Mouse (Mus musculus): ENCODE data around the gene Cldn24. TPM values are rescaled to one million over a fixed set of nuclear protein-coding genes. Genes with fewer than 3 reads are reported as not detected.

The Cldn24 gene
- total and polyA plus RNA-seq, 3 experiments, result not detected

GRCm38 (mm10) chr8:47866568-47866967 is 44.6 kb downstream of the Cldn24 start:
- Histone ChIP-seq H3K9ac (ENCODE audit: insufficient read depth, low read depth) (no peak overlapping the region), H3K27ac (ENCODE audit: insufficient read depth, low read depth) (no peak overlapping the region), H3K36me3 (replicated peaks in 1 of 2; ENCODE audit: control insufficient read depth in 1 of 2, insufficient read depth in 1 of 2, low read length in 1 of 2) (peaks cover 0 to 2% of the 10 kb centered on the region in 2 experiments), H3K4me1 (ENCODE audit: control insufficient read depth in 1 of 2, insufficient read depth in 2 of 2) (peaks cover 0 to under 1% of the 10 kb centered on the region in 2 experiments; a peak in 1 of 4 replicates), H3K4me3 (replicated peaks in 1 of 3; ENCODE audit: low read depth in 2 of 3, low read length in 2 of 3, poor library complexity in 1 of 3) (no peak overlapping the region), H3K9me3 (replicated peaks; ENCODE audit: low read length) (no peaks in the 10 kb centered on the region), H3K79me2 (replicated peaks; ENCODE audit: control insufficient read depth, extremely low read depth, insufficient read depth, poor library complexity, severe bottlenecking) (no peaks in the 10 kb centered on the region), H3K4me2 (ENCODE audit: insufficient read depth, low read depth, poor library complexity, severe bottlenecking) (no peak overlapping the region), H3K27me3 (replicated peaks) (no peaks in the 10 kb centered on the region)
- no peak for DNase-seq (ENCODE audit: extremely low read depth)
- TF ChIP-seq KAT2A (IDR thresholded peaks at IDR 0.05; ENCODE audit: insufficient replicate concordance, low read length) (no peak), JUND (conservative IDR thresholded peaks at IDR 0.05; ENCODE audit: low read depth, low read length) (no peak), MAZ (IDR thresholded peaks at IDR 0.05; ENCODE audit: low read depth, low read length) (no peak), NRF1 (IDR thresholded peaks at IDR 0.05; ENCODE audit: low read depth, low read length) (no peak), BHLHE40 (IDR thresholded peaks at IDR 0.05; ENCODE audit: low read depth, low read length) (no peak), ZC3H11A (IDR thresholded peaks at IDR 0.05; ENCODE audit: low read depth, low read length) (no peak), TCF12 (IDR thresholded peaks at IDR 0.05; ENCODE audit: low read depth, low read length) (no peak), E2F4 (IDR thresholded peaks at IDR 0.05; ENCODE audit: insufficient replicate concordance, low read depth, low read length) (no peak), POLR2A (IDR thresholded peaks at IDR 0.05; ENCODE audit: low read depth, low read length) (no peak), CHD2 (IDR thresholded peaks at IDR 0.05; ENCODE audit: low read length) (no peak), USF2 (conservative IDR thresholded peaks at IDR 0.05; ENCODE audit: low read depth, low read length) (no peak), EP300 (IDR thresholded peaks at IDR 0.05; ENCODE audit: low read length) (no peak), USF1 (IDR thresholded peaks at IDR 0.05; ENCODE audit: low read depth, low read length) (no peak), MAX (IDR thresholded peaks at IDR 0.05; ENCODE audit: low read length) (no peak)
- in situ Hi-C loops (cut with MboI; ENCODE audit: low pct_ligation_motif_present, low pct_unique_long_range_greater_than_20kb, low sequenced_read_pairs) (loop anchor here (25.0 kb wide), 1 partner anchor 146 kb away; no protein-coding TSS in a partner anchor), dilution Hi-C loops (cut with MboI; ENCODE audit: extremely low pct_ligation_motif_present, extremely low pct_unique_long_range_greater_than_20kb, low sequenced_read_pairs) (no loop called here)

- Histone ChIP-seq H3K9me3 (replicated peaks; ENCODE audit: low read length) (no peaks in the 10 kb centered on the region), H3K27me3 (replicated peaks) (no peaks in the 10 kb centered on the region), H3K9ac (ENCODE audit: insufficient read depth, low read depth) (no peak overlapping the region), H3K4me2 (ENCODE audit: insufficient read depth, low read depth, poor library complexity, severe bottlenecking) (no peak overlapping the region), H3K4me1 (ENCODE audit: control insufficient read depth in 1 of 2, insufficient read depth in 2 of 2) (peaks cover 0 to 6% of the 10 kb centered on the region in 2 experiments; a peak in 2 of 4 replicates), H3K36me3 (replicated peaks in 1 of 2; ENCODE audit: control insufficient read depth in 1 of 2, insufficient read depth in 1 of 2, low read length in 1 of 2) (peaks cover 0 to 2% of the 10 kb centered on the region in 2 experiments), H3K79me2 (replicated peaks; ENCODE audit: control insufficient read depth, extremely low read depth, insufficient read depth, poor library complexity, severe bottlenecking) (no peaks in the 10 kb centered on the region), H3K27ac (ENCODE audit: insufficient read depth, low read depth) (no peak overlapping the region), H3K4me3 (replicated peaks in 1 of 3; ENCODE audit: low read depth in 2 of 3, low read length in 2 of 3, poor library complexity in 1 of 3) (no peak overlapping the region)
- dilution Hi-C loops (cut with MboI; ENCODE audit: extremely low pct_ligation_motif_present, extremely low pct_unique_long_range_greater_than_20kb, low sequenced_read_pairs), result no loop called here
- TF ChIP-seq MAZ (IDR thresholded peaks at IDR 0.05; ENCODE audit: low read depth, low read length), result no peak
- TF ChIP-seq RAD21 (IDR thresholded peaks at IDR 0.05; ENCODE audit: low read depth, low read length), result peak; percentile 53
- peak; percentile 58 to 64 for TF ChIP-seq CTCF (conservative IDR thresholded peaks at IDR 0.05 in 1 of 2, IDR thresholded peaks at IDR 0.05 in 1 of 2; ENCODE audit: low read depth in 2 of 2, low read length in 2 of 2)
- TF ChIP-seq SMC3 (IDR thresholded peaks at IDR 0.05; ENCODE audit: low read depth, low read length), result peak; percentile 60
- DNase-seq (ENCODE audit: extremely low read depth), result peak; percentile 57
- in situ Hi-C loops (cut with MboI; ENCODE audit: low pct_ligation_motif_present, low pct_unique_long_range_greater_than_20kb, low sequenced_read_pairs), result loop anchor here (25.0 kb wide), 1 partner anchor 145 kb away; no protein-coding TSS in a partner anchor
These were observed 45.1 kb downstream of the Cldn24 start for GRCm38 (mm10) chr8:47867067-47867466.

Other genes starting within 250 kb of the Cldn24 start
- 5.9 and 7.2 TPM in 2 replicates for gene Ing2, start 146.6 kb upstream of the Cldn24 start, total RNA-seq (2012; rRNA removed)
- 16.8 and 21.4 TPM in 2 replicates for gene Ing2, start 146.6 kb upstream of the Cldn24 start, total RNA-seq (2014; rRNA removed)
- 22.0 and 25.1 TPM in 2 replicates for gene Ing2, start 146.6 kb upstream of the Cldn24 start, polyA plus RNA-seq (2012; ENCODE audit: insufficient read length, low read depth)
- gene Cdkn2aip, start 108.2 kb upstream of the Cldn24 start, total RNA-seq (2012; rRNA removed), result 6.7 and 8.7 TPM in 2 replicates
- gene Cdkn2aip, start 108.2 kb upstream of the Cldn24 start, total RNA-seq (2014; rRNA removed), result 14.7 and 15.5 TPM in 2 replicates
- 6.9 and 7.1 TPM in 2 replicates for gene Cdkn2aip, start 108.2 kb upstream of the Cldn24 start, polyA plus RNA-seq (2012; ENCODE audit: insufficient read length, low read depth)
- not detected in 2 replicates for gene Cldn22, start 2.3 kb downstream of the Cldn24 start, total RNA-seq (2012; rRNA removed)
- not detected in 2 replicates for gene Cldn22, start 2.3 kb downstream of the Cldn24 start, total RNA-seq (2014; rRNA removed)
- not detected in 2 replicates for gene Cldn22, start 2.3 kb downstream of the Cldn24 start, polyA plus RNA-seq (2012; ENCODE audit: insufficient read length, low read depth)
- gene Wwc2, start 168.8 kb downstream of the Cldn24 start, total RNA-seq (2012; rRNA removed), result 0.04 TPM in 2 replicates
- 0.32 and 0.38 TPM in 2 replicates for gene Wwc2, start 168.8 kb downstream of the Cldn24 start, total RNA-seq (2014; rRNA removed)
- 0.80 and 1.1 TPM in 2 replicates for gene Wwc2, start 168.8 kb downstream of the Cldn24 start, polyA plus RNA-seq (2012; ENCODE audit: insufficient read length, low read depth)